Mouse (Mus musculus) kidney, adult 9 months (tissue): Measurements from ENCODE around the gene Man2a1.

Source experiments
- DNase-seq: peaks from one replicate; pipeline ENCODE4 v3.0.0; 2022

Gene Man2a1

DNA sequence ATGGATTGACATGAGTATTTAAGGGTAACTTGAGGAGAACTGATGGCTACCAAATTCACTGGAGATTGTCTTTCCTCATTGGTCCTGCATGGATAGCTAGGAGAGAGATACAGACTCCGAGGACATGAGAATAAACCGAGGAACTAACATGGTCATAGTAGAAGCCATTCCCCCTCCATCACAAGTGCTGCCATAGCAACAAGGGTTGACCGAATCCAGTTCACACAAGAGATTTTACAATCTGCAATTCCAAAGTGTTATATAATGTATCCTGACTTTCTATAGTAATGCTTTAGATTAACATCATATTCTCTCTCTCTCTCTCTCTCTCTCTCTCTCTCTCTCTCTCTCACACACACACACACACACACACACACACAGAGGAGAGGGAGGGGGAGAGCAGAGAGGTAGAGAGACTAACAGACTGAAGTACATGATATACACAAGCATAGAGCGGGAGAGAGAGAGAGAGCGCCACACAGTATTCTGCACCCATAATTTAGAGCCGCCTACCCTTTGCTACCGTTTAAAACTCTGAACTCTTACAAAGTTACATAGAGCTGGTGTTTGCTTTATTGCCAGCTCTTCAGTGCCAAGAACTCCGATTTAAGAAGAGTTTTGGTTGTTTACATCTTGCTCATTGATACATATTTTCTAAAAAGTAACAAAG lies 37.5 kb downstream of the Man2a1 start:
- DNase-seq, result no peak

DNA sequence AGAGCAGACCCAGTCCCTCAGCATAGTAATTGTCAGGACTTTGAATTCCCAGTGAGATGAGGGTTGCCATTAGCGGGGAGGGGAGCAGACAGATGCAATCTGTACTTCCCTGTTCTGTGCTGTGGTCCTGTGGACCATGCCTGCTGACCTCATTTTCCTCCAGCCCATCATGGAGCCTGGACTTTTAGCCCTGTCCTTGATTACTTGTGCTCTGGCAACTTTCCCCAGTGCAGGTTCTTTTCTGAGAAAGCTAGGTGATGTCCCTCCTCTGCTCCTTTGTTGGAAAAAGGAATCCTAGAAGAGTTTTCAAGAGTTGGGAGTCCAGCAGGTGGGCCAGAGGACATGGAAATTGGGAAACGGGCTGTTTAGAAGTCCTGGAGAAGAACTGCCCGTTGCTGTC lies 40.8 kb downstream of the Man2a1 start:
- peak; percentile 32 for DNase-seq

DNA sequence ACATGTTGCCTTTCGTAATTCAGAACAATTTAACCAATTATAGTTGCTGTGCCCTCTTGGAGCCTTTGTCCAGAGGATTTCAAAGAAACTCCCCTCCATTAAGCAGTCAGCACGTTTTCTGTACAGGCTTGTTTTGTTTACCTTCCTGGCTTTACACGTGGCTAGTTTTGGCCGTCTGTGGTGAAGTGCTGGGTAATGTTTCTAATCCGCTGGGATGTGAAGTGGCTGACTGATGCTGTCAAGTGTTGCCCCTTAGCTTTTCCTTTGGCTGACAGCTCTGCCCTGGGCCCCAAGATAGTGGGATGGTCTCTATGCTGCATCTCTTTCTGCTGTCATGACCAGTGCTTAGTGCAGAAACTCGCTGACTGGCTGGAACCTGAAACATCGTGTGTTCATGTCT lies 43.1 kb downstream of the Man2a1 start:
- no peak for DNase-seq

DNA sequence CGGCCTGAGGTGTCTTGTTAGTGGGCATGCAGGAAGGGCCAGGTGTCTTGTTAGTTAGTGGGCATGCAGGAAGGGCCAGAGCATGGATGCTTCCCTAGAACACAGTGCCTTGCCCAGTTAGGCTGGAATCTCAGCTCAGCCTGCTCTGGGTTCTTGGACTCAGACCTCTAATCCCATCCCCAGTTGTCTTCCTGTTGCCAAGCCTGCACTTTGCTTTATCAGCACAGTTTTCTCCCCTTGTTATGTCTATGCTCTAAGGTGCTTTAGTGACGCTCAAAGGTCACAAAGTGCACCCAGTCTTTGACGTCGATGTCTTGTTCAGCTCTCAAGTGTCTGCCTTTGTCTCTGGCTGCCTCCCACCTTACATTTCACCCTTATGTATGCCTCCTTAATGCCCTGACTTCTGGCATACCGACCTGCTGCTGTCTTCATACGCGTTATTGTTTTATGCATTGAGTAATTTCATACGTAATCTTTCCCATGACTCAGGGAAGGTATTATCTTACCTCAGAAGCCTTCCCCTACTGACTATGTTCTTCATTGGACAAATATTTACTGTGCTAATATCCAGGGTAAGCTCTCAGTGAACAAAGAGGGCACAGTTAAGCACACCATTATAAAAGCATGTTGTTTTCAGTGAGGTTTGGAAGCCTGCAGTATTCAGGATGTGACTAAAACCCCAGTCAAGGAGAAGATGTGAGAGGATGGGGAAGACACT lies 44.5 kb downstream of the Man2a1 start:
- DNase-seq, result peak; percentile 55

DNA sequence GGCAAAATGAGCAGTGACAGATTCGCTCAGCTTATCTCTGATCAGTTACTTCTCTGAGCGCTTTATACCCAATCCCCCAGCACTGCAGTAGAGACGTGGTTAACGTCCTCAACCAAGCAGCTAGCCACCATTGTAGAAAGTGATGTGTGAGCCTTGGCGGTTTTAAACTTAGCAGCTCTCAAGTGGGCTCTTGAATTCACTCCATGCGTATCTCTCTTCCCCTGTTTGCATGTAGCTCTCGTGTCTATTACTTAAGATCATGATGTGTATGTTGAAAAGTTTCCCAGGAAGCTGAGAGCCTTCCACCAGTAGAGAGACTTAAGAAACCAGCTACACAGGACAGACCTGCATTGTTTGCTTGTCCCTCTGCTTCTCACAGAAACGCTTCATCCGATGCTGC lies 46.9 kb downstream of the Man2a1 start:
- no peak for DNase-seq

DNA sequence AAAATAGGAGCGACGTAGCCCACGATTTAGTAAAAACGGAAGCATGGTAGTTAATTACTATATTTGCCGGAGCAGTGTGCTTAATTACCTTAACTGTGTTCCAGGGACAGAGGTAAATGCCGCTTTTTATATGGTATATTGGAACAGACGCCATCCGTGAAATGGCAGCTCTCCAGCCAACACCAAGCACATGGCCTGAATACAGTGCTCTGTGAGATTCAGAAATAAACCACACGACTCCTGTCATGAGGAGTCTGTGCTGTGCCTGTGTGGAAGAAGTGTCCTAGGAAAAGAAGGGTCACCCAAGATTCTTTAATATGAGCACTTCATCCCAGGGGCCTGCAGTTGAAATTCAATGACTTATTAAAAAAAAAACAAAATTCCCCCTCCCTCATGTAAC lies 50.2 kb downstream of the Man2a1 start:
- no peak for DNase-seq

DNA sequence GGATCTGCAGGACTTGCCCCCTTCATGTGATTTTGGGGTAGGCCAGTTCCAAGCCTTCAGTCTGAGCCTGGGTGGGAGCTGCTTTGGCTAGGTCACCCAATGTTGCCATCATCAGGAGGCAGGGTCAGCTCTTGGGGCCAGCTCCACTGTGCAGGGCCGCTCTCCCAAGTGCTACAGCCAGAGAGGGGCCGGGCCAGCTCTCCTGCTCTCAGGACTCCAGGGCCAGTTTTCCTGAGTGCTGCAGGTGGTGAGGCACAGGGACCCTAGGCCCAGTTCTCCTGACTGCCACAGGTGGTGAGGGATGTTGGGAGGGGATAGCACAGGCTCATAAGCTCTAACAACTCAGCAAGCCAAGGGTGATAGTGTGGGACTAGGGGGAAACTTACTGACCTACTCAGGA lies 53.1 kb downstream of the Man2a1 start:
- DNase-seq, result no peak

DNA sequence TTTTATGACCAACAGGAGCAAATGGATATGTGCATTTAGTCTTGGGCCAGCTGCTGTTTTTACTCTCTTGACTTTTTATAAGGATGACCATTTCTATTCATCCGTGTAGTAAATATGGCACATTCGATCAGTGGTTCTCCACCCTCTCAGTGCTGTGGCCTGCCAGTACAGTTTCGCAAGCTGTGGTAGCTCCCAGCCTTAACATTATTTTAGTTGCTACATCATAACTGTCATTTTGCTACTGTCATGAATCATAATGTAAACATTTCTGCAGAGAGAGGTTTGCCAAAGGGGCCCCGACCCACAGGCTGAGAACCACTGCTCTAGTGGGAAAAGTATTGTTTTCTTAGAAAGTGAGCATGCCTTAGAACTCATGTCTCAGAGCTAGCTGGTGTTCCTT lies 59.1 kb downstream of the Man2a1 start:
- DNase-seq, result no peak

DNA sequence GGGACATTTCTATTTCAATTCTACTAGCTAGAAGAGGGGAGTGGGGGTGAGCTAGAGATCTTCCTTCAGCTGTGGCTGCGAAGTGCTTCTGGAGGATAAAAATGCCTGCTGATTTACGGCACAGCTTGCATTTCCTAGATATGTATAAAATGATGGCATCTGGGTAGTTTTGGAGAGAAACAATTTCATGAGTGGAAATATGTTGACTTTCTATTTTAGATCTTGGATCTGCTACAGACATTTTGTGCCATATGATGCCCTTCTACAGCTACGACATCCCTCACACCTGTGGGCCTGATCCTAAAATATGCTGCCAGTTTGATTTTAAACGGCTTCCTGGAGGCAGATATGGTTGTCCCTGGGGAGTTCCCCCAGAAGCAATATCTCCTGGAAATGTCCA lies 66.0 kb downstream of the Man2a1 start:
- DNase-seq, result no peak

DNA sequence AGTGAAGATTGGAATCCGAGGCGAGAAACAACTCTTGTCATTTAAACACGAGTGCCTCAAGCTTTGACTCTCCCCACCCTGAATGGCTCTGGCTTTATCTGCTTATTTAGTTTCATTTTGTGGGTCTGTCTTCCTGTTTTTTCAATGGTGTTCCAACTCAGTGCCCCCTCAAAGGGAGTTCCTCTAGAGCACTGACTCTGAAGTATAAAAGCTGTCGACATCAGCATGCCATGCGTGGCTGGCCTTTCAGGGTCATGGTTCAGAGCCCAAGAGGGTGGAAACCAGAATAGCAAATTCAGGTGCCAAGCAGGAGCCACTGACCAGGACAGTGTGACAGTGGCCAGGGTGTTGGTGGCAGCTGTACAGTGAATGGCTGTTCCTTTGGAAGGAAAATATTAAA lies 68.0 kb downstream of the Man2a1 start:
- peak; percentile 85 for DNase-seq

DNA sequence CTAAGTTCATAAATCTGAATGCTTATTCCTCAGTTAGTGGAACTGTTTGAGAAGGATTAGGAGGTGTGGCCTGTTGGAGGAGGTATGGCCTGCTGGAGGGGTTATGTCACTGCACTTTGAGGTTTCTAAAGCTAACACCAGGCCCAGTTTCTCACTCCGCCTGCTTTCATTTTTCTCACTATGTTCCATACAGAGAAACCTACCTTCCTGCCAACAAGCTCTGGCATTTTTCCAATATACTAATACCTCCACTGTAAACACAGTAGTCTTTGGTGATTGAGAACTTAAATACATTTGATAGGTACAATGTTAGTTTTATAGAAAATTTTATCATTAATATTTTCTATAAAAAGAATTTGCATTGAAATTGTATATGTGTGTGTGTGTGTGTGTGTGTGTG lies 73.9 kb downstream of the Man2a1 start:
- no peak for DNase-seq

DNA sequence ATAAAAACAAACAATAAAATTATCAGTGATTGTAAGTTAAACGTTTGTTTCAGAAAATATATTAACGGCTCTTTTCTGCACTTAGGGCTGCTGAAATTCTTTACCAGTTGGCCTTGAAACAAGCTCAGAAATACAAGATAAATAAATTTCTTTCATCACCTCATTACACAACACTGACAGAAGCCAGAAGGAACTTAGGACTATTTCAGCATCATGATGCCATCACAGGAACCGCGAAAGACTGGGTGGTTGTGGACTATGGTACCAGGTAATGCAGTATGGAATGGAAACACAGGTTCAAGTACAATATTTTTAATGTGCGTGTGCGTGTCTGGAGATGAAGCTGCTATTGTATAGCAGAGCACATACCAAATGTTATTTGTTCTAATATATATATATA lies 74.4 kb downstream of the Man2a1 start:
- no peak for DNase-seq

DNA sequence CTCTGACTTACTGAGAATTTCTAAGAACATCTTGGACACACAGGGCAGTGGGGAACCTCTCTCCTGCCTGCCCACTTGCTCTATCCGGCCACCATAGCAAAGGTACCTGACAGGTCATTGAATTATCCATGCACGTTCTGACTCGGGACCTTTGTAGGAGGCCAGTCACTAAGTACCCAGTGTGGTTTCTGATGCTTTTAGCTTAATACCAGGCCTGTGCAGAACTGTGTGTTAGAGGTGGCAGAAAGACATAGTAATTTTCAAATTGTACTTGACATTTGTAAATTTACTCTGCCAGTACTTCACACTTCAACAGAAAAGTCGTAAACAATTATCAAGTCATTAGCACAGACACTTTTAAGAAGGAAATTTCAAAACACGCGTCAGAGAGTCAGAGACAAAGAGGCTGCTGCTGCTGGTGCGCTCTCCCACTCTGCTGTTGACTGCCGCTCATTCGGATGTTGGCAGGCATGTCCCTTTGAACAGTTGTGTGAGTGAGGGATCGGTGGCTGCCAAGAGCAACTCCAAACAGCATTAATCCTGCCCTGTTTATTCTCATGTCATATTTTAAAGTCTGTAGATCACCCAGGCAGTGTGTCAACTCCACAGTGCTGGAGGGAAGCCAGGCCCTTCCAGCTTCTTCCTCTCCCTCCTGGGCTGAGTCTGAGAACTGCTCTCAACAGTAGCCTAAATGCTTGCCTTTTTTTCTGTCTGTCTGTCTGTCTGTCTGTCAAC lies 76.4 kb downstream of the Man2a1 start:
- peak; percentile 27 for DNase-seq

DNA sequence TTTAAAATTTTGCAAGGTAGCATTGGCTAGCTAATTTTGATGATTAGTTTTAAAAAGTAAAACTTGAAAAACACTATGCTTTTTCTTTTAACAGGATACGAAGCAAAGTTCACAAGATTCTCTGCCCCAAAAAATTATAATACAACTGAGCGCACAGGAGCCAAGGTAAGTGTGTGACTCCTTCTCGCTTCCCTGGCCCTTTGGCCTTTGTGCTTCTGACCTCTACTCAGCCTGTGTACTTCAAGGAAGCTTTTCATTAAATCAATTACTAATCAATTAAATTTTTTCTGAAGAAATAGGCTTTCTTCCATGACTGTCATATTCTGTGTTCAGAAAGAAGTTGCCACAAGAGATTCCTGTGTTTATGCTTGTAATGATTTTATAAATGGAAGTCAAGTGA lies 80.9 kb downstream of the Man2a1 start:
- peak; percentile 77 for DNase-seq

DNA sequence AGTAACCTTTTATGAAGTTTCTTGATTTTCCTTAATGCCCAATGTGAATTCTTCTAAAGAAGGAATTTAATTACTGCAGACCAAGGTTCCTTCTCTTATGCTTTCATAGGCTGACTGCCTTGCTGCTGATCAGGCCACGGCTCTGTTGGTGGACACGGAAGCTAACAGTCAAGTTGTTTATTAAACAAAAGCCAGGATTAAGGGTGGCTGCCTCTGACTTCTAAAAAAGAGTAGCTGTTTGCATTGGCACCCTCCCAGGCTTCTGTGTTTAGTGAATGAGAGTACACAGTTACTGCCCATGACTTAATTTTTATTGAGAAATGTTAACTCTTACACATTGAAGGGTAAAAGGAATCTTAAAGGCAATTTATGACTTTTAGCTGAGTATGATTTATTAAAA lies 81.4 kb downstream of the Man2a1 start:
- DNase-seq, result peak; percentile 92

DNA sequence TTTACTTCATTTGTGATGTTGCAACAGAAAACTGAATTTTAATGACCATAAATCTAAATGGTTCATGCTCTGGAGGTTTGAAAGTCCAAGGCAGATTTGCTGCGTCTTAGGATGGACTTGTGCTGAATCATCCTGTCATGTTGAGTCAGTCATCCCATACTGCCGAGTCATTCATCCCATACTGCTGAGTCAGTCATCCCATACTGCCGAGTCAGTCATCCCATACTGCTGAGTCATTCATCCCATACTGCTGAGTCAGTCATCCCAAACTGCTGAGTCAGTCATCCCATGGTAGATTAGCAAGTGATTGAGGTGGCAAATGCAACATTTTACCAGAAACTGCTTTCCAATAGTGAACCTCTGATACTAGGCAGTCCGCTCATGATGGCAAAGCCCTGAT lies 83.6 kb downstream of the Man2a1 start:
- no peak for DNase-seq

DNA sequence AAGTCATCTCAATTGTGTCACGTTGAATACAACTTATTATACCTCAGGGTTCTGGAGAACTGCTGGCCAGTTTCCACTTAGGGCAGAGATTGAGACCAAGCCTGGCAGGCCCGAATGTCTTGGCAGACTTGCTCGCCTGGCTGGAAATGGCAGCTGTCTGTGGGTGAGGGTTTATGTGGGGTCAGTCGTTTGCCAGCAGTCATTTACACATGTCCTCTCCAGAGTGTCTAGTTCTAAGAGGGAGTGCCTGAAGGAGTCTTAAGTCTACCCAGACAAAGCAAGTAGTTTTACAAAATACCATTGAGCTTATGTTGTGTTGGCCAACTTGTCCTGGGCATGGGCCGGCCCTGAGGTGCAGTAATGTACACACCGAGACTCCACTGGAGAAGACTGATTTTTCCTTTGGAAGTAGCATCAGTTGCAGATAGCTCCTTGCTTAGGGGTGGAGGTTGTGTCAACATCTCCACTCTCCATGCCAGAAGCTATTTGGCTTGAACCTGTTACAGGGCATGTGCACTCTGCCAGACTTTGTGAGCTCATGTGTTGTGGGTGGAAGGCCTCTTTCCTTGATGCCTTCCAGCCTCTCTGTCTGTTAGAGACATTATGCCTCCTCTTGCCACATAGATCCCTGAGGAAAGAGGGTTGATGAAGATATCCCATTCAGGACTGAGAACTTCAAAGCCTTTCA lies 84.8 kb downstream of the Man2a1 start:
- DNase-seq, result peak; percentile 81

DNA sequence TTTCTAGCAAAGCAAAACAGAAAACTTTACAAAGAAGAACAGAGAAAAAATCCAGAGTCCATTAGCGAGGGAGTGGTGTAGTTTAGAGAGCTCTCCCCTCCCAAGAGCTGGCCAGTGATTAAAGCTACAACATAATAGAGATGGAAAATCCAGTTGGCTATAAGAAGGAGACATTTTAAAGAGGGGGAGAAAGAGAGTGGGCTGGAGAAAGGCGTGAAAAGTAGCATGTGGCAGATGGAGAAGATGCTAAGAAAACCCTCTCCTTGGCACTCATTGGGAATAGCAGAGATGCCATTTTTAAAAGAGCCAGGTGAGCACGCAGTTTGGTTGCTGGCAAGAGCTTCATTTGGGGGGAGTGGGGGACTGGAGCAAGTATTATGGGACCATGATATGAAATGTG lies 89.1 kb downstream of the Man2a1 start:
- DNase-seq, result no peak

DNA sequence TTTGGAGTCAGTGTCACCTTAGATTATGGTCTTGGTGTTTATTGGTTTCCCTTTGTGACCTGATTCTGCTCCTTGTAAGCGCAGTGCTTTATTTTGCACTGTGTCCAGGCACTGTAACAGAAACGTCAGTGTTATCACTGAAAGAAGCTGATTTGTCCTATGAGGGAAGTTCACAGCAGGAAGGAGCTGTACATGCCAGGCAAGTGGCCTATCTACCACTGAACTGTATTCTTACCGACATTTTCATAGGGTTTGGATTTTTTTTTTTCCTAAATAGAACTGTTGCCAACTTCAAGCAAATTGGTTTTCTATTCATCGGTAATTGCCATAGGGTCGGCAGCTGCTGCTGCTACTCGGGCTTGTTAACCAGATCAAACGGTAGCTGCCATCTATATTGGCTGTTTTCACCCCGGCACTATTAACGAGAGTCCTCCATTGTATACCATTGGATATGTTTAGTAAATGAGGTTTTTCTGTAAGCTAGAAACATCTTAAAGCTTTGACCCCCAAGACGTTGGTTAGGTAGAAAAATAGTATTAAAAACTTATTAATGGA lies 96.8 kb downstream of the Man2a1 start:
- DNase-seq, result no peak

DNA sequence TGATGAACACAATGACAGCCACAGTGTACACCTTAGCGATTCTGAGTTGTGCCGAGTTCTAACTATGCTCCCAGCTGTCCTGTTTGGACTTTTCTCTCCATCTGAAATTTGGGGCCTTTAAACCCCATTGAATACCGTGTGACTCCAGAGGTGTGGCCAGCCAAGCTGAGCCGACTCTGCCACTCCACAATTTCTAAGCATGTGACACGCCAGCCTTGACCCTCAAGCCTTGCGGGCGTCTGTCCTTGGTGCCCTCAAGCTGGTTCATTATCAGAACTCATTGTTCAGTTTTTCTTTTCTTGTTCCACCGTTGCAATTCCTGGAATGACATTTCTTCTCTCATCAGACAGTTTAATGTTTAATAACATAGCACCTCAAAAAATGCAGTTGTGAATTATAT lies 98.0 kb downstream of the Man2a1 start:
- DNase-seq, result no peak

DNA sequence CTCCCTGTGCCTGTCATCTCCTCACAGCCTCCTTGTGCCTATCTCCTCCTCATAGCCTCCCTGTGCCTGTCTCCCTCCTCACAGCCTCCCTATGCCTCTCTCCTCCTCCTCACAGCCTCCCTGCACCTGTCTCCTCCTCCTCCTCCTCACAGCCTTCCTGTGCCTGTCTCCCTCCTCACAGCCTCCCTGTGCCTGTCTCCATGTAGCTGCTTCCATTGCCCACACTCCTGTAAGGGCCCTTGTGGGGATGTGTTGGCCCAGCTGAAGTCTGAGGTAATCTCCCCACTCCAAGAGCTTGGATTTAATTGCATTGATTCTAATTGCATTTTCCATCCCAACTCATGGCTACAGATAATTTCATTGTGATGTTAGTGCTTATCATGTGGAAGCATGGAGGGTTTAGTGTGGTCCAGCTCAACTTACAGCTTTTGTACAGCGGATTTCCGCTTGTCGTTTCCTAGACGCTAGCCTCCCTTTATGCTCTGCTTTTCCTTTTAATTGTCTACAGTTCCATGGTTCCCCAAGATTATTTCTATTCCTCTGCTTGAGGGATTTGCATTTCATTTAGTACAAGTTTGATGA lies 103.2 kb downstream of the Man2a1 start:
- DNase-seq, result no peak

DNA sequence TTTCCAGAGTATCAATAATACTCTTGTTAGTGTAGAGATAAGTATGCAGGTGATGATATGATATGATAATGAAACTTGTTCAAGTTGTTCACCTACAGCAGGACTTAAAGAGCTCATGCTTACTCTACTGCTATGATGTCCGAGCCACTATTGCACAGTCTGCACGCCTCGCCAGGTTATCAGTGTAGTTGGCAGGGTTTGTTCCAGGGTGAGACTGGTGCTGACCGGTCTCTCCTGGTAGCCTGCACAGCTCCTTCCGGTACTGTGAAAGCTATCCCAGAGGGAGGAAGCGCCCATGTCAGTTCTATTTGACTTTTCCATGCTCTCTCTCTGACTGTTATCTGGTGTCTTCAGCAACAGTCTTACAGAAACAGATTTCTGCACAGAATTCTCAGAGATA lies 107.0 kb downstream of the Man2a1 start:
- DNase-seq, result no peak

DNA sequence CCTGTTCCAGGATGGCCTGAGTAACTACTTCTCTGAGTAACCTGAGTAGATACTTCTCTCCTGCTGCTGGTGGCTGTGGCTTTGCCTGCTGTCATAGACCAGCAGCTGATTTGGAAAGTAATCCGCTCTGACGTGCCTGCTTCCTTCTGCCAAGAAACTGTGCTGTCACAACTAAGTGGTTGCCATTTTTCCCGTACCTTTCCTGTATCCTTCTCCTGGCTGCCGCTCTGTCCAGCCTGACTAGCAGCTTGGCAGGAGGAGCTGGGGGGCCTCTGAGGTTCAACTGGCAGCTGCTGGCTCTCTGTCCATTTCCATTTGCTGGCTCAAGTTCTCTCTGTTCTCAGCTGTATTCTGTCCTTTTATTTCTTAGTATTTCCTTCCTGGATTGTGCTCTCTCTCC lies 115.8 kb downstream of the Man2a1 start:
- DNase-seq, result peak; percentile 30
